21 mouse cellular contexts compared by ENCODE assay signal in genomic region chr4:155324511-155324910, GRCm38 (mm10). TPM values are rescaled to one million over a fixed set of nuclear protein-coding genes. Genes with fewer than 3 reads are reported as not detected.
A peak's percentile ranks its signal among the peaks of the same experiment; 100 is the strongest.
DNase-seq lines count a peak whose midpoint lies in the region; ATAC-seq and TF ChIP-seq lines count a peak whose summit lies in the region.
"Had no signal": no experiment of that assay in that cellular context is flagged by ENCODE, and none has a peak within 500 bp of the region (broad histone marks: within the 10 kb centered on the region; RNA-seq: fewer than 3 reads in every experiment).

No protein-coding gene starts in this region.

- H3K4me2 ChIP-seq in embryonic facial prominence, embryonic 13.5 days, result no peak overlapping the region
- H3K4me2 ChIP-seq in kidney, embryonic 14.5 days (replicated peaks; ENCODE audit: low read depth, low read length), result no peak overlapping the region
- H3K4me2 ChIP-seq in forebrain, embryonic 11.5 days (ENCODE audit: low read depth, low read length, severe bottlenecking), result no peak overlapping the region
- no peak overlapping the region for H3K4me2 ChIP-seq in midbrain, embryonic 11.5 days
- H3K4me2 ChIP-seq: embryonic facial prominence, embryonic 12.5 days; forebrain, embryonic 13.5 days; heart, embryonic 11.5 days; heart, embryonic 15.5 days; hindbrain, embryonic 13.5 days had no signal

- no peak overlapping the region for H3K27ac ChIP-seq in embryonic facial prominence, embryonic 13.5 days
- no peak overlapping the region for H3K27ac ChIP-seq in embryonic facial prominence, embryonic 10.5 days (replicated peaks)
- H3K27ac ChIP-seq in kidney, adult 2 months (ENCODE audit: insufficient read depth, low read depth, low read length), result peak overlapping the region; percentile 29; the same call in 1 of the 2 replicates
- H3K27ac ChIP-seq in kidney, embryonic 14.5 days (ENCODE audit: low read depth, low read length), result no peak overlapping the region
- H3K27ac ChIP-seq in forebrain, embryonic 11.5 days (ENCODE audit: low read depth, low read length), result no peak overlapping the region
- H3K27ac ChIP-seq in midbrain, embryonic 11.5 days (ENCODE audit: low read depth, low read length), result no peak overlapping the region
- H3K27ac ChIP-seq: embryonic facial prominence, embryonic 12.5 days; forebrain, embryonic 13.5 days; heart, adult 2 months; heart, embryonic 15.5 days; hindbrain, embryonic 13.5 days had no signal

- no peak for TF ChIP-seq CTCF in kidney, adult 2 months (conservative IDR thresholded peaks at IDR 0.05; ENCODE audit: insufficient read depth, insufficient read length, low read depth, low read length)

- no peak for ATAC-seq in embryonic facial prominence, embryonic 13.5 days (ENCODE audit: insufficient number of reproducible peaks, insufficient read depth, low FRiP score, low TSS enrichment, low read depth)
- no peak for ATAC-seq in kidney, embryonic 14.5 days (ENCODE audit: low FRiP score, low TSS enrichment)
- no peak for ATAC-seq in forebrain, embryonic 11.5 days (replicated peaks; ENCODE audit: low FRiP score)
- ATAC-seq in midbrain, embryonic 11.5 days (ENCODE audit: low FRiP score), result no peak
- ATAC-seq: forebrain, embryonic 13.5 days; forebrain, postnatal 0 days had no signal

- no peak overlapping the region for H3K4me3 ChIP-seq in embryonic facial prominence, embryonic 13.5 days
- H3K4me3 ChIP-seq in embryonic facial prominence, embryonic 10.5 days, result no peak overlapping the region
- H3K4me3 ChIP-seq in kidney, adult 2 months (ENCODE audit: insufficient read depth, low read depth, low read length), result no peak overlapping the region
- H3K4me3 ChIP-seq in kidney, embryonic 14.5 days (ENCODE audit: low read length), result no peak overlapping the region
- H3K4me3 ChIP-seq in forebrain, embryonic 11.5 days (ENCODE audit: low read depth, low read length), result no peak overlapping the region
- H3K4me3 ChIP-seq in midbrain, embryonic 11.5 days (ENCODE audit: low read depth, low read length), result no peak overlapping the region
- H3K4me3 ChIP-seq: embryonic facial prominence, embryonic 12.5 days; forebrain, embryonic 13.5 days; heart, adult 2 months; heart, embryonic 15.5 days; hindbrain, embryonic 13.5 days had no signal

- H3K4me1 ChIP-seq in embryonic facial prominence, embryonic 13.5 days, result 0 out of 2 replicates have a peak, but pooled peaks cover 4% of the 10 kb centered on the region
- peaks cover 50% of the 10 kb centered on the region for H3K4me1 ChIP-seq in embryonic facial prominence, embryonic 10.5 days
- peaks cover 26% of the 10 kb centered on the region for H3K4me1 ChIP-seq in kidney, adult 2 months (ENCODE audit: control insufficient read depth, insufficient read depth, low read length)
- no peaks in the 10 kb centered on the region for H3K4me1 ChIP-seq in kidney, embryonic 14.5 days (ENCODE audit: control insufficient read depth, insufficient read depth, low read length)
- peaks cover 2% of the 10 kb centered on the region; the same call in 1 of the 2 replicates for H3K4me1 ChIP-seq in forebrain, embryonic 11.5 days (replicated peaks; ENCODE audit: control insufficient read depth, insufficient read depth, low read length)
- peaks cover 7% of the 10 kb centered on the region; the same call in 1 of the 2 replicates for H3K4me1 ChIP-seq in midbrain, embryonic 11.5 days (ENCODE audit: control insufficient read depth, insufficient read depth, low read length)
- H3K4me1 ChIP-seq: embryonic facial prominence, embryonic 12.5 days had no signal

- no peak for DNase-seq in embryonic facial prominence, embryonic 10.5 days (ENCODE audit: low spot score)
- peak; percentile 74 for DNase-seq in kidney, adult 2 months
- DNase-seq in kidney, adult 9 months, result peak; percentile 70
- DNase-seq in kidney, postnatal 36 days, result peak; percentile 56 to 74
- DNase-seq in forebrain, embryonic 11.5 days (ENCODE audit: low spot score), result no peak
- DNase-seq in midbrain, embryonic 11.5 days (ENCODE audit: low spot score, missing footprints), result no peak
- DNase-seq: adrenal gland, postnatal 14 days; cerebellum, adult 11-12 months; cerebellum, adult 9-11 months; embryo, embryonic 11 days; forebrain, postnatal 0 days; gastrocnemius, postnatal 14 days; heart, adult 2 months; heart, postnatal 14 days had no signal

- no peak for TF ChIP-seq POLR2A in kidney, adult 2 months (IDR thresholded peaks at IDR 0.05; ENCODE audit: low read depth, low read length)

- 0 out of 2 replicates have a peak overlapping the region, but pooled peaks have one; percentile 4 for H3K9ac ChIP-seq in embryonic facial prominence, embryonic 13.5 days
- no peak overlapping the region for H3K9ac ChIP-seq in kidney, embryonic 14.5 days (ENCODE audit: low read depth, low read length)
- no peak overlapping the region for H3K9ac ChIP-seq in forebrain, embryonic 11.5 days (ENCODE audit: low read length)
- no peak overlapping the region for H3K9ac ChIP-seq in midbrain, embryonic 11.5 days (ENCODE audit: low read length)
- H3K9ac ChIP-seq: embryonic facial prominence, embryonic 12.5 days; forebrain, embryonic 13.5 days; forebrain, postnatal 0 days; heart, embryonic 15.5 days; hindbrain, embryonic 13.5 days had no signal

- no peaks in the 10 kb centered on the region for H3K36me3 ChIP-seq in embryonic facial prominence, embryonic 13.5 days
- H3K36me3 ChIP-seq in embryonic facial prominence, embryonic 10.5 days (replicated peaks), result no peaks in the 10 kb centered on the region
- no peaks in the 10 kb centered on the region for H3K36me3 ChIP-seq in kidney, adult 2 months (ENCODE audit: control insufficient read depth, insufficient read depth, low read length)
- H3K36me3 ChIP-seq in kidney, embryonic 14.5 days (ENCODE audit: control insufficient read depth, insufficient read depth, low read length), result no peaks in the 10 kb centered on the region
- no peaks in the 10 kb centered on the region for H3K36me3 ChIP-seq in forebrain, embryonic 11.5 days (ENCODE audit: control insufficient read depth, insufficient read depth, low read length)
- no peaks in the 10 kb centered on the region for H3K36me3 ChIP-seq in midbrain, embryonic 11.5 days (ENCODE audit: control insufficient read depth, insufficient read depth, low read length)
- H3K36me3 ChIP-seq: embryonic facial prominence, embryonic 12.5 days; heart, embryonic 15.5 days; hindbrain, embryonic 13.5 days had no signal

- H3K27me3 ChIP-seq in embryonic facial prominence, embryonic 13.5 days, result no peaks in the 10 kb centered on the region
- peaks cover 5% of the 10 kb centered on the region; the same call in 1 of the 2 replicates for H3K27me3 ChIP-seq in embryonic facial prominence, embryonic 10.5 days (replicated peaks; ENCODE audit: low read depth, poor library complexity, severe bottlenecking)
- no peaks in the 10 kb centered on the region for H3K27me3 ChIP-seq in kidney, adult 2 months (replicated peaks; ENCODE audit: control insufficient read depth, insufficient read depth, low read length)
- no peaks in the 10 kb centered on the region for H3K27me3 ChIP-seq in kidney, embryonic 14.5 days (ENCODE audit: control insufficient read depth, insufficient read depth, low read length)
- H3K27me3 ChIP-seq in forebrain, embryonic 11.5 days (ENCODE audit: control insufficient read depth, insufficient read depth, low read length), result no peaks in the 10 kb centered on the region
- no peaks in the 10 kb centered on the region for H3K27me3 ChIP-seq in midbrain, embryonic 11.5 days (ENCODE audit: control insufficient read depth, insufficient read depth, low read length)
- H3K27me3 ChIP-seq: embryonic facial prominence, embryonic 12.5 days; forebrain, embryonic 13.5 days; hindbrain, embryonic 13.5 days had no signal

- H3K9me3 ChIP-seq in embryonic facial prominence, embryonic 13.5 days, result no peaks in the 10 kb centered on the region
- no peaks in the 10 kb centered on the region for H3K9me3 ChIP-seq in embryonic facial prominence, embryonic 10.5 days
- H3K9me3 ChIP-seq in kidney, embryonic 14.5 days (ENCODE audit: control insufficient read depth, low read length), result no peaks in the 10 kb centered on the region
- H3K9me3 ChIP-seq in forebrain, embryonic 11.5 days (ENCODE audit: control insufficient read depth, low read length), result no peaks in the 10 kb centered on the region
- H3K9me3 ChIP-seq in midbrain, embryonic 11.5 days (ENCODE audit: control insufficient read depth, low read length), result no peaks in the 10 kb centered on the region
- H3K9me3 ChIP-seq: embryonic facial prominence, embryonic 12.5 days; forebrain, embryonic 13.5 days; heart, embryonic 15.5 days; hindbrain, embryonic 13.5 days had no signal

- WGBS in embryonic facial prominence, embryonic 13.5 days, result 46% methylated on average over 8 of the region's 8 CpGs
- WGBS in embryonic facial prominence, embryonic 10.5 days, result 62% methylated on average over 8 of the region's 8 CpGs
- 37% methylated on average over 8 of the region's 8 CpGs for WGBS in kidney, adult 2 months
- WGBS in kidney, embryonic 14.5 days, result 58% methylated on average over 8 of the region's 8 CpGs
- 83% methylated on average over 8 of the region's 8 CpGs for WGBS in forebrain, embryonic 11.5 days
- WGBS in midbrain, embryonic 11.5 days, result 75% methylated on average over 8 of the region's 8 CpGs

RNA-seq across cellular contexts. Expression of gene Prkcz, which starts 36.6 kb away (rescaled TPM):
- 10.9 and 12.4 TPM in 2 replicates for polyA plus RNA-seq in embryonic facial prominence, embryonic 13.5 days (2015; fragmentation: Nextera tagmentation; extraction: Ambion mirVana)
- 12.4 and 13.7 TPM in 2 replicates for polyA plus RNA-seq in embryonic facial prominence, embryonic 10.5 days (2016; fragmentation: Nextera tagmentation; extraction: Ambion mirVana)
- 80.1 and 84.5 TPM in 2 replicates for polyA plus RNA-seq in kidney, adult 2 months (2012; rRNA removed)
- polyA plus RNA-seq in kidney, embryonic 14.5 days (2014; fragmentation: Nextera tagmentation; extraction: Ambion mirVana), result 7.8 and 10.2 TPM in 2 replicates
- polyA plus RNA-seq in forebrain, embryonic 11.5 days (2014; fragmentation: Nextera tagmentation; extraction: Ambion mirVana), result 16.5 and 20.8 TPM in 2 replicates
- polyA plus RNA-seq in midbrain, embryonic 11.5 days (2014; fragmentation: Nextera tagmentation; extraction: Ambion mirVana), result 17.6 and 18.3 TPM in 2 replicates

Comparison
In these comparisons a context has a peak if more than half of its experiments do, and no peak if none do; other contexts are left out.
1. DNase-seq: peak in kidney, adult 2 months (single experiment), kidney, adult 9 months (single experiment) and kidney, postnatal 36 days (2 of 2); none in embryonic facial prominence, embryonic 10.5 days (single experiment), forebrain, embryonic 11.5 days (single experiment) and midbrain, embryonic 11.5 days (single experiment).